Mouse (Mus musculus) macrophage (primary cell): Measurements from ENCODE around the gene Depdc1b. TPM values are rescaled to one million over a fixed set of nuclear protein-coding genes. Genes with fewer than 3 reads are reported as not detected.

Experiments used
- H3K27ac ChIP-seq: fragments of 350-480 bp; formaldehyde crosslinking; 2 replicates; pipeline ENCODE4 v1.9.0; 2021
- H3K36me3 ChIP-seq: fragments of 350-480 bp; formaldehyde crosslinking; 2 replicates; pipeline ENCODE4 v1.9.0; 2021; ENCODE audit errors: inconsistent target
- H3K4me3 ChIP-seq: fragments of 350-480 bp; formaldehyde crosslinking; 2 replicates; pipeline ENCODE4 v1.9.0; 2021; ENCODE audit errors: inconsistent target
- H3K79me2 ChIP-seq: fragments of 350-480 bp; formaldehyde crosslinking; 2 replicates; pipeline ENCODE4 v1.9.0; 2021; ENCODE audit errors: inconsistent target
- whole genome bisulfite sequencing: methylation state at CpG from one replicate; pipeline ENCODE4 v1.1.7; 2026; ENCODE audit warnings: inconsistent platforms; ENCODE audit not compliant: missing documents; 5-methylcytosine and 5-hydroxymethylcytosine counted together
- polyA plus RNA-seq: library from polyadenylated mRNA; stranded (reverse); fragments of 250-400 nt; gene quantifications from 3 replicates; pipeline ENCODE4 v1.2.4, GENCODE M21; 2018; ENCODE audit warnings: inconsistent platforms

Gene Depdc1b
- polyA plus RNA-seq, 1 experiment from 2014 or later, result 0.50 TPM

DNA sequence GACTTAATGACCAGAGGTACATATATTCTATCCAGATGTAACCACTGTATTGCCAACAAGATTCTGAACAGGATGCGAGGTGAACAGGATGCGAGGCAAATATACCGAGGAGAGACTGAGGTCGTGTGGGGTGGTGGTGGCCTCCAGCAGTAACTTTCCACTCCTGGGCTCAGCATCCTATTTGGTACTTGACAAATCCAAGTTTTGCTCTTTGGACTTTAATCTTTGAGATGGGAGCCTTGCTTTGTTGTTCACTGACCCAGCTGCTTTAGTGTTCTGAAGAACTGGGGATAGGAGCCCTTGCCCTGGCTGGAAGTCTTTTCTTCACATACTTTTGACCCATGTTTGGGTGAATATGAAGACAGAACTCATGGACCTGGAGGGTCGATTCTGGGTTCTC, 9.7 kb downstream of the Depdc1b start:
- Histone ChIP-seq H3K4me3 (no peak overlapping the region), H3K36me3 (no peaks in the 10 kb centered on the region), H3K27ac (no peak overlapping the region), H3K79me2 (peaks cover 5% of the 10 kb centered on the region; the same call in 1 of the 2 replicates)
- 88% methylated on average over 5 of the region's 5 CpGs for WGBS

DNA sequence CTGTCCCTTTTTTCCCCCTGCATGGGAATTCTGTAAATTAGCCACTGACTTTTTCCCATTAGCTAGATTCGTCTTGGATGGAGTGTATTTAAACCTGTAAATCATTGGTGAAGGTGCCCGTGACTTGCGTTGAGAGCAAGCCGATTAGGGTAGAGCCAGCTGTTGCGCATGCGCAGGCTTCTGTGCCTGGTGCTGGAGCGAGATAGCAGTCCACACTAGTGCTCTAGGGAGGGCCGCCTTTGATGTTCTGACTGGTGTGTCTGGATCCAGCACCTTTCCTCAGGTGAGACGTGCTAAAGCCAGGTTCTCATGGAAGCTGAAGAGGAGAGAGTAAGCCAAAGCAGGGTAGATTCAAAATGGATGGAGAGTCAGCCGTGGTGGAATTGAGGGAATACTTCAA, 10.2 kb downstream of the Depdc1b start:
- Histone ChIP-seq H3K79me2 (peaks cover under 1% of the 10 kb centered on the region; the same call in 1 of the 2 replicates), H3K4me3 (no peak overlapping the region), H3K27ac (no peak overlapping the region), H3K36me3 (no peaks in the 10 kb centered on the region)
- 98% methylated on average over 10 of the region's 10 CpGs for WGBS

DNA sequence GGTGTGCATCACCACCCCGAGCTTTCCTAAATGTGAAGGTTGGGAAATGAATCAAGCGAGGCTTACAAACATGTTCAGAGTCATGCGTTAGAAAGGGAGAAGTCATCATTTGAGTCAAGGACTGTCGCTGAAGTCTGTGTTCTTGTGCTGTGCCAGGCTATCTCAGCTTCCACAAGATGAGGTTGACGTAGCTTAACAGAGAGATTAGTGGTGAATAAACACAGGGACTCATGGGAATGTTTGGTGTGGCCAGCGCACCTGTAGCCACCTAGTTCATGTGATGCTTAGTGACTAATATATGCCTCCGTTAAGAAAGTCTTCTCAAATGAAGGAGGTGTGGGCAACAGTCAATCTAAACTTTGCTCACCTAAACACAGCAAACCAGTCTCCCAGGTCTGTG, 10.9 kb downstream of the Depdc1b start:
- H3K4me3 ChIP-seq, result no peak overlapping the region
- H3K36me3 ChIP-seq, result no peaks in the 10 kb centered on the region
- 99% methylated on average over 7 of the region's 7 CpGs for WGBS
- H3K79me2 ChIP-seq, result no peaks in the 10 kb centered on the region; the same call in 1 of the 2 replicates
- H3K27ac ChIP-seq, result no peak overlapping the region

DNA sequence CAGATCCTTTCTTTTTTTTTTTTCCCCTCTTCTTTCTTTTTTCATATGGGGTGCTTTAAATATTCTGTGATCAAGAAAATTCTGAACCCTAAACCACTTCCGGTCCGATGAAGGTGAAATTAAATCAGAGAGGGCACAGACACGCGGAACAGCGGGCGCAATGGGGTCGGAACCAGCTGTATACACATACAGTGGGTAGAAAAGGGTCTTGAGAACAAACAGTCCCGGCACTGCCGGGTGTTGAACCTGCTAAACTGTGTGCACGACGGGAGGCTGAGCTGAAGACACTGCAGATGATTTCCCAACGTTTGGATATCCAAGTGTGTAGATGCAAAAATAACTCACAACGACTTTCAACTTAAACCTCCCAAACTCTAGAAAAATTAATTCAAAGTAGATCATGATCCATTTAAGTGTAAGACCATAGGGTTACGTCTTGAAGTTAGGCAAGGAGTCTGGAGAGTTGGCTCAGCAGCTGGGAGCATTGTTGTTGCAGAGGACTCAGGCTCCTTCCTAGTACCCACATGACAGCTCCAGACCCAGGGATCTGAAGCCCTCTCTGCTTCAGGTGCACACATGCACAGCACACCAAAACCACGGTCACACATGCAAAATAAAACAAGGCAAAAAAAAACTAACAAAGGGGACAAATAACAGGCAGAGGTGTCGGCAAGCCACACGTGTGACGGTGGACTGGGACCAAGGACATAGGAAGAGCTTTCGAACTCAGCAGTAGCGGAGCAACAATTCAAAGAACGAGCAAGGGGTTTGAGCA, 12.5 kb downstream of the Depdc1b start:
- 90% methylated on average over 21 of the region's 21 CpGs for WGBS

DNA sequence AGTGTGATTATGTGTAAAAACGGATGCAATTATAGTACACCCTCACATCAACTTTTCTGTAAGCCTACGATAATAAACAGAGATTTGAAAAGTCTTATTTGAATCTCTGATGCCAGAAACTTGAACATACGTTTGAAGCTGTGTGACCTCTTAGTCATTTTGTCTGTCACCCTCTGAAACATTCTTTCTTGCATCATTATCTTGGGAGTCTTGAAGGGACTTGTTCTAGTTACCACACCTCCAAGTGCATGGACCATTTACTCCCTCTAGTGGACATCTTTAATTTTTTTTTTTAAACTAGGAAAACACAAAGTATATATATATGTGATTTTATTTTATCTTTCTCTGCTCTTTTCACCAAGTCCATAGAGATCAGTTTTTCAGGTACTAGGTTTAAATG, 13.6 kb downstream of the Depdc1b start:
- Histone ChIP-seq H3K4me3 (no peak overlapping the region), H3K27ac (no peak overlapping the region), H3K79me2 (no peaks in the 10 kb centered on the region), H3K36me3 (no peaks in the 10 kb centered on the region)
- 50% methylated on average over 3 of the region's 3 CpGs for WGBS

More for the DNA sequence above, 12.5 kb downstream of the Depdc1b start:
- Histone ChIP-seq H3K27ac (no peak overlapping the region), H3K36me3 (no peaks in the 10 kb centered on the region), H3K4me3 (no peak overlapping the region), H3K79me2 (no peaks in the 10 kb centered on the region)

DNA sequence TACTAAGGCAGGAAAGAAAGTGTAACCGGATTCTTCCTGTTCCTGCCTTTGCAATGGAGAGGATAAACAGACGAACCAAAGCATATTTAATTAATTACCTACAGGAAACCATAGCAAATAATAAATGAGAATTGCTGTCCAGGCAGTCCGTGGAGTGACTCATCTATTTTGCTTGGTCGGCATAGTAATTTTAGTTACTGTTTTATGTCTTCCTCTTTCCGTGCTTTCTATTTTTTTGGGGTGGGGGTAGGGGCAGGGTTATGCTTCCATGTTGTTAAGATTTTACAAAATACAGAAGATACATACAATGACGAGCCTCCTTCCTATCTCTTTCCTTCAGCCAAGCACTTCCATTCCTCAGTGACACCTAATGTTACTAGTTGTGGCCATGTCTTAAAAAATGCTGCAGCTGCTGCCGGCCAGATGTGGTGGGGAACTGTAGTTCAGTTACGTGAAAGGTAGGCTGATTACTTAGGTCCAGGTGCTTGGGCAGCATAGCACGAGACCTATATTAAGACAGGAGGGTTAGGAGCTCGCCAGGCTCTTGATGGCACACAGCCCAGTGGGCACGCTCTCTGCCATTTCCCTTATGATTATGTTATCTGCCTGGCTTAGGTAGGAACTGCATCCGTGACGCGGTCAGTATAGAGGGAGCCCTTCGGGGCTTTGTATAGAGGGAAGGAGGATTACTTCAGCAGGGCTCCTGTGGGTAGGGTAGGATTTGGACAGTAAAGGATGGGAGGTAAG, 19.3 kb downstream of the Depdc1b start:
- no peak overlapping the region for H3K4me3 ChIP-seq
- no peaks in the 10 kb centered on the region for H3K36me3 ChIP-seq
- 0 out of 2 replicates have a peak overlapping the region, but pooled peaks have one; percentile 12 for H3K27ac ChIP-seq
- no peaks in the 10 kb centered on the region; the same call in 1 of the 2 replicates for H3K79me2 ChIP-seq
- WGBS, result 46% methylated on average over 15 of the region's 15 CpGs

DNA sequence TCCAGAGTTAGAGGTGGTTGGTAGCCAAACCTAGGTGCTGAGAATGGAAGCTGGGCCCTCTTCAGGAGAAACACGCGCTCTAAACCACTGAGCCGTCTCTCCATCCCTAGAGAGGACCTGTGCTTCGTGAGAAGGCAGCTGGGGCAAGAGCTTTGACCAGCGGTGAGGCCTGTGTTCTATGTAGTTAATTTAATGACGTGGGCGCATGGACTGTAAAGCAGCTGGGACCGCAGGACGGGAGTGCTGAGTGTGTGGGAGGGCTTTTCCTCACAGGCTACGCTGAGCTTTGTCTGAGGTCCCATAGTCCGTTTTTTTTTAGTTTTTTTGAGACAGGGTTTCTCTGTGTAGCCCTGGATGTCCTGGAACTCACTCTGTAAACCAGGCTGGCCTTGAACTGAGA, 20.1 kb downstream of the Depdc1b start:
- H3K4me3 ChIP-seq, result no peak overlapping the region
- no peaks in the 10 kb centered on the region; the same call in 1 of the 2 replicates for H3K79me2 ChIP-seq
- no peak overlapping the region for H3K27ac ChIP-seq
- 97% methylated on average over 11 of the region's 11 CpGs for WGBS
- no peaks in the 10 kb centered on the region for H3K36me3 ChIP-seq

DNA sequence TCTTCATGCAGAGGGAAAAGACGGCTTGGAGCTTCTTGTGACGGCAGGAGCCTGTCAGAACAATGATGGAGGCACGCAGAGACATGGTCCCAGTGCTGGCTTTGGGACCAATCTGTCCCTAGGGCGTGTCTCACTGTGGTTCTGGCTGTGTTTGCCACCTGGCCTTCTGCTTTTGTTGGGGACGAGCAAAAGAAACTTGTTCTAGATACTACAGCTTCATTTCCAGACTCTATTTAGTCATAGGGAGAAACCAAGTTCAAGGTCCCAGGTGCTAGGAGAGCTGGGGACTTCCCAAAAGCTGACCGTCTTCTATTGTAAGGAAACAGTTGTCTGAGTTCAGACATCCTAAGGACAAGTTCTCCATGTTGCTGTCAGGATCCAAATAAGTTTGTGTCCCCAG, 21.2 kb downstream of the Depdc1b start:
- no peaks in the 10 kb centered on the region for H3K36me3 ChIP-seq
- 93% methylated on average over 6 of the region's 6 CpGs for WGBS
- no peak overlapping the region for H3K27ac ChIP-seq

DNA sequence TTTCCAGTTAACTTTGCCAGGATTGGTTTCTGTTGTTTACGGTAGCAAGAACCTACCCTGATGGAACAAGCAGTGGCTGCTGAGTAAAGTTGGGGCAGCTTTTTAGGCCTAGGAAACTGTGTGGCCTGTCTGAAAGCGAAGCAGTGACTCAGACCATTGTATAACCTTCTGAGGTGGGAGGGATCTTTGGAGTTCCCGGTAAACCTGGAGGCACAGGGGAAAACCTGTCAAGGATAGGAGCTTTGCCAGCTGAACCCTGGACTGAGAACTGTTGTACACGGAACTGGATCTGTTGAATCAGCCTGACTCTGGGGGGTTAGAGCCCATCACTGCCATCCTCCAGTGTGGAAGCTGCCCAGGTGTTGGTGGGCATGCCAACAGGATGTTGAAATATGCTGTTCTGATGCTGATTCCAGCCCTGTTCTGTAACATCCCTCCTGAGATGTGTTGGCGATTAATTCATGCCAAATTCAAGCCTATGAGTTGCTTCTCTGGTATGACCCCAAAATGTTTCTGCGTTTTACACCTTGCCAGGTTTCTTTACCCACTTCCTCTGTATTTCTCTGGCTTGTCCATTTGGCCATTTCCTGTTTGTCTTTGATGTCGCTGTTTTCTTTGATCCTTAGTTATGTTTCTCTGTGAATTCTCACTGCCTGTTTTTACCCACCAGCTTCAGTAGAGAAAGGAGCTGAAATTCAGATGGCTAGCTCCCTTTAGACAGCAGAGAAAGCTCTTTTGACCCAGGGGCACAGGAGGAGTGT, 22.1 kb downstream of the Depdc1b start:
- H3K4me3 ChIP-seq, result no peak overlapping the region
- no peak overlapping the region for H3K27ac ChIP-seq
- H3K36me3 ChIP-seq, result no peaks in the 10 kb centered on the region
- H3K79me2 ChIP-seq, result no peaks in the 10 kb centered on the region; the same call in 1 of the 2 replicates
- WGBS, result 70% methylated on average over 7 of the region's 7 CpGs

More for the DNA sequence above, 21.2 kb downstream of the Depdc1b start:
- Histone ChIP-seq H3K79me2 (no peaks in the 10 kb centered on the region; the same call in 1 of the 2 replicates), H3K4me3 (no peak overlapping the region)

DNA sequence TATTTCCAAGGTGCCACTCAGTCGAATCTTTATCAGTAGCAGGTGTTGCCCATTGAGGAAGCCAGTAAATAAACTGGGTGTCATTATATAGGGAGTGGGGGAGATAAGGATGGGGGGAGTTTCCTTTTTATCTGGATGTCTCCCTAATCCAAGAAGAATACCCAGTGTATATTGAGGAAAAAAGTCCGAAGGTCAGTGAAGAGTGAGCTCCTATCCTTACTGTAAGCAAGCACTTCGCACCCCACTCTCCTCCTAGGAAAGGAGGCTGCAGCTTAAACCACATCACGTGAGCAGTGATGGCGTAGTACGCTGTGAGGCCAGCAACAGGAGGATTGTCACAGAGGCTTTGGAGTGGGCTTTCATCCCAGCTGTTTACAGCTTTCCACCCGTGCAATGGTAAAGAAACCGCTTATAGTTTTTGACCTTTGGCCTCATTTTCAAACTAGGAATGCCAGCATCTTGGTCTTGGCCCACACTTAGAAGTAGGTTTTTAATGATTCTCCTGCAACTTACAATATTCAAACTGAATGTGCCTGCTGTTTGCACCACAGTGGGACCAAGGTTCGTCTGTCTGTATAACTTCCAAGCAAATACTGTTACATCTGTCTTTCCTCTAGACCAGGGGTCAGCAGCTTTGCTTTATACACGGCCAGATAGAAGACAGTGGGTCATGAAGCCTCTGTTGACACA, 23.9 kb downstream of the Depdc1b start:
- no peak overlapping the region for H3K27ac ChIP-seq
- no peaks in the 10 kb centered on the region; the same call in 1 of the 2 replicates for H3K79me2 ChIP-seq
- no peaks in the 10 kb centered on the region for H3K36me3 ChIP-seq
- no peak overlapping the region for H3K4me3 ChIP-seq
- 92% methylated on average over 10 of the region's 10 CpGs for WGBS

DNA sequence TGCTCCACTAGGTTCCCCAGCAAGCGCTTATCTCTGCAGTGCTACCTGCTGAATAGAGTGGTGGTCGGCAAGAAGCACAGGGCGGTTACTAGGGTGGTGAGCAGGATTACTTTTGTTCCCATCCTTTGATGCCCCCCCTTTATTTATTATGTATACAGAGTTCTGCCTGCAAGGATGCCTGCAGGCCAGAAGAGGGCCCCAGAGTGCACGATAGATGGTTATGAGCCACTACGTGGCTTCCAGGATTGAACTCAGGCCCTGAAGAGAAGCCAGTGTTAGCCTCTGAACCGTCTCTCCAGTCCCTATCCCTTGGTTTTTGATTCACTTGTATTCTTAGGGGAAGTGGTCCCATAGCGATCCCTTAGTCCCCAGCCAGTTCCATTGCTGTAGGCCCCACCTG, 25.5 kb downstream of the Depdc1b start:
- WGBS, result 87% methylated on average over 7 of the region's 7 CpGs
- H3K27ac ChIP-seq, result no peak overlapping the region
- no peaks in the 10 kb centered on the region; the same call in 1 of the 2 replicates for H3K79me2 ChIP-seq
- no peak overlapping the region for H3K4me3 ChIP-seq
- H3K36me3 ChIP-seq, result no peaks in the 10 kb centered on the region

DNA sequence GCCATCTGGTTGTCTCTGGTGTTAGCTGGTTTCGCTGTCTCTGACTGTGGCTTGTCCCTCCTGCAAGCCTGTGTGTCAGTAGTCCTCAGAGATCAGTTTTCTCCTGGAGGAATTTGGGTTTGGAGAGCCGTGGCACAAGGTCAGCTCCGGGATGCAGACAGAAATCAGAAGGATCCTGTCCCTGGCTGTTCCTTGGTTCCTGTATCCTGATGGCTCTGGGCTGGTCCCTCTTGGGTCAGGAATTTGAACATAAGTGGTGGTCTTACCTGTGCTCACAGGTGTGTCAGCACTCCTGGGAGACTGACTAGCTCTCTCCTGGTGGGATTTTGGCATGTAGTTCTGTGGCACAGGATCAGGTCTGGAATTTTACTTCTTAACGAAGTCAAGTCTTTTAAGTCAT, 29.6 kb downstream of the Depdc1b start:
- WGBS, result 98% methylated on average over 4 of the region's 4 CpGs

DNA sequence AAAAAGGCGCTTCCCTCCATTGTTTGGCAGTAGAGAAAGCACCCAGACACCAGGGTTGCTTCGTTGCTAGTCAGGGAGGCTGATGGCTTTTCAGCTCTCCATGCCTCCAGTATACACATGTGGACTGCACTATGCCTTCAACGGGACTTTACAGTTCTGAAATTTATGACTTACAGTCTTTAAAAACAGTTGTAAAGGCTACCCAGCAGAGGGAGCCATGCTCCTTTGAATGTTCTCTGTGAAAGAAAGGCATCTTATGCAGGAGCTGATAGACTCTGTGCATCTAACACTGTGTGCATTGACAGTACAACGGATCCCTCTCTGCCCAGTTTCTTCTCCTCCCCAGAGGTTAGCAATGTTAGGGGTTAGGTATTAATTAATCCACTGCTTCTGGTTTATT, 30.9 kb downstream of the Depdc1b start:
- no peaks in the 10 kb centered on the region; the same call in 1 of the 2 replicates for H3K79me2 ChIP-seq
- WGBS, result 47% methylated on average over 4 of the region's 4 CpGs
- no peak overlapping the region for H3K27ac ChIP-seq
- no peak overlapping the region for H3K4me3 ChIP-seq
- no peaks in the 10 kb centered on the region for H3K36me3 ChIP-seq

More for the DNA sequence above, 29.6 kb downstream of the Depdc1b start:
- Histone ChIP-seq H3K36me3 (no peaks in the 10 kb centered on the region), H3K27ac (no peak overlapping the region), H3K79me2 (no peaks in the 10 kb centered on the region; the same call in 1 of the 2 replicates), H3K4me3 (no peak overlapping the region)

DNA sequence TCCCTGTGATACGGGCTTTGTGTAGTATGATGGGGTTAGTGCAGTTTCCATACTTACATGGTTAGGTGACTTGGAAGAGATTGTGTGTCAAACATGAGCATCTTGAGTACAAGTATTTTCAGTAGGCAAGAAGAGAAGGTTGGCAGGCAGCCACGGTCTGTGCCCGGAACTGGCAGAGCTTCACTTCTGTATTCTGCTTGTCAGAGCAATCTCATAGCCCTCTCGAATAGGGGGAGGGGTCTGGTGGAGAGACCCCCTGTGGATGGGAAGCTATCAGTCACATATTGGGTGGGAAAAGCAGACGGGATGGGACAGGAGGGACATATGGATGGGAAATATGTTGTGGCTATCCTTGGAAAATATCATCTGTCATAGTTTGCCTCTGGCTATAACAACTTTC, 33.5 kb downstream of the Depdc1b start:
- H3K79me2 ChIP-seq, result no peaks in the 10 kb centered on the region; the same call in 1 of the 2 replicates
- WGBS, result 41% methylated on average over 5 of the region's 5 CpGs
- H3K36me3 ChIP-seq, result no peaks in the 10 kb centered on the region
- no peak overlapping the region for H3K4me3 ChIP-seq
- H3K27ac ChIP-seq, result no peak overlapping the region
